Mouse (Mus musculus) G1E (cell line): ENCODE measurements around the gene Ftcd. TPM values are rescaled to one million over a fixed set of nuclear protein-coding genes. Genes with fewer than 3 reads are reported as not detected.

ENCODE experiments used
- ATAC-seq: 2 replicates; pipeline ENCODE4 v1.8.0; 2016; ENCODE audit warnings: mild to moderate bottlenecking; ENCODE audit not compliant: insufficient number of reproducible peaks, poor library complexity, low FRiP score, severe bottlenecking; ENCODE audit errors: extremely low read depth
- DNase-seq: peaks from one replicate; pipeline ENCODE4 v3.0.0; 2012; ENCODE audit warnings: low spot score
- H3K27me3 ChIP-seq: 2 replicates; pipeline ENCODE4 v1.6.1; 2012; ENCODE audit warnings: mild to moderate bottlenecking, low read length, inconsistent platforms; ENCODE audit not compliant: insufficient read depth
- H3K36me3 ChIP-seq: replicated peaks from 2 replicates; pipeline ENCODE3; 2012; ENCODE audit warnings: mild to moderate bottlenecking, inconsistent platforms
- H3K4me1 ChIP-seq: 2 replicates; pipeline ENCODE4 v1.6.1; 2012; ENCODE audit warnings: low read depth, low read length, inconsistent platforms, mixed read lengths; ENCODE audit not compliant: insufficient read depth
- H3K4me3 ChIP-seq: 2 replicates; pipeline ENCODE4 v1.5.1; 2012; ENCODE audit warnings: low read depth, mild to moderate bottlenecking, inconsistent platforms, low read length, moderate library complexity, mixed read lengths
- H3K9me3 ChIP-seq: replicated peaks from 2 replicates; pipeline ENCODE4 v1.6.1; 2012; ENCODE audit warnings: inconsistent platforms
- CTCF ChIP-seq: IDR thresholded peaks from 2 replicates; pipeline ENCODE4 v1.5.1; 2012; ENCODE audit warnings: low read depth, low read length, inconsistent platforms, mixed read lengths
- GATA1 ChIP-seq: IDR thresholded peaks from 2 replicates; pipeline ENCODE4 v1.6.1; 2012; ENCODE audit warnings: borderline replicate concordance, low read length, inconsistent platforms, mixed read lengths
- GATA2 ChIP-seq: IDR thresholded peaks from 2 replicates; pipeline ENCODE4 v1.6.1; 2012; ENCODE audit warnings: low read depth, low read length, inconsistent platforms, borderline replicate concordance
- POLR2AphosphoS5 ChIP-seq: IDR thresholded peaks from 2 replicates; pipeline ENCODE4 v1.6.1; 2012; ENCODE audit warnings: low read depth, low read length, inconsistent platforms; ENCODE audit not compliant: insufficient replicate concordance
- TAL1 ChIP-seq: conservative IDR thresholded peaks from 2 replicates; pipeline ENCODE4 v1.6.1; 2012; ENCODE audit warnings: low read depth, low read length, inconsistent platforms, mixed read lengths
- polyA plus RNA-seq: library from polyadenylated mRNA; stranded (reverse); fragments of >175 nt; gene quantifications from 2 replicates; pipeline ENCODE4 v1.2.3, GENCODE M21; 2012
- total RNA-seq, 2 experiments: library from RNA; stranded (forward) in 1 of 2; stranded (reverse) in 1 of 2; fragments of 200-1000 nt in 1 of 2; fragments of >200 nt in 1 of 2; fragmentation: Nextera tagmentation in 1 of 2; gene quantifications; 2 replicates each; pipeline ENCODE4 v1.2.3; 2014 to 2017

The Ftcd gene
- not detected in 2 replicates for total RNA-seq (2014; fragmentation: Nextera tagmentation)
- 0.27 TPM in 1 of 2 replicates, not detected in the other for total RNA-seq (2017)
- polyA plus RNA-seq = not detected in 2 replicates

DNA sequence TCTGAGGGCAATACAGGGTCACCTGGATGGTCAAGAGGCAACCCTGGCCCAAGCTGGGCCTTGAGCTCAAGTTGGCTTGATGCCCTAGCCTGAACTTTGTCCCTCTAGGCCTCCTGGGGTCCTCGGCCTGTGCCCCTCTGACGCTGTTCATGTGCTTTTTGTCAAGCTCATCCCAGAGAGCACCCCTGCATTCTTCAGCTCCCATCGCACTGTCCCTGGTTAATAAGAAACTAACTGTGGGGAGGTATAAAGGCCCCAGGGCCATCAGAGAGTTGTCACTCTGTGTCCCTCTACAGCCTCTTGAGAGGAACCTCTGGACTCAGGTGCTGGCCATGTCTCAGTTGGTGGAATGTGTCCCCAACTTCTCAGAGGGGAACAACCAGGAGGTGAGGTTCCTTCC, at the start of gene Ftcd:
Ftcd (plus strand) TSS at position 275 of the 400 bp plus-strand sequence.
- Histone ChIP-seq H3K9me3 (no peaks in the 10 kb centered on the region), H3K4me3 (no peak within 1 kb of the TSS), H3K4me1 (peaks cover 3% of the 10 kb centered on the region; the same call in 1 of the 2 replicates), H3K36me3 (no peaks in the 10 kb centered on the region), H3K27me3 (peaks cover 16% of the 10 kb centered on the region)
- DNase-seq = no peak
- TF ChIP-seq CTCF (no peak), GATA2 (no peak), POLR2AphosphoS5 (no peak), TAL1 (no peak), GATA1 (no peak)
- ATAC-seq = no peak

DNA sequence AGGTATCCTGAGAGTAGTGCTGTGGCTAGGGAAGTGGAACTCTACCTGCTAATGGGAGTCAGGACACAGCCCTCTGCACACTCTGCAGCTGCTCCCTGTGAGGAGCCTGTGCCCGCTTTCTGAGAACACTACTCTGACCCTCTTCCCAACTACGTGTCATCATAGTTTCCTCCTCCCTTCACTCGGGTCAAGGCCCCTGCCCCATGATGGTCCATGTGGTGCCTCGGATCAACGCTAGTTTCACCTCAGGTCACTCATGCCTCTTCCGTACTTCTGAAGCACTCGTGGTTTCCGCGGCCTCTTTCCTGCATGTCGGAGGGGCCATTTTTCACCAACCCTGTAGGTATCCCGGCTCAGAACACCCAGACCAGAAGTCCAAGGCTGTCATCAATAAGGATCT, 44.5 kb upstream of the Ftcd start:
- H3K27me3 ChIP-seq = peaks cover 8% of the 10 kb centered on the region
- TF ChIP-seq TAL1 = no peak
- peak overlapping the region; percentile 95 for H3K4me3 ChIP-seq
- peak; percentile 9 for DNase-seq
- H3K36me3 ChIP-seq = peaks cover 36% of the 10 kb centered on the region
- no peaks in the 10 kb centered on the region for H3K9me3 ChIP-seq
- ATAC-seq = no peak
- peaks cover 46% of the 10 kb centered on the region for H3K4me1 ChIP-seq

DNA sequence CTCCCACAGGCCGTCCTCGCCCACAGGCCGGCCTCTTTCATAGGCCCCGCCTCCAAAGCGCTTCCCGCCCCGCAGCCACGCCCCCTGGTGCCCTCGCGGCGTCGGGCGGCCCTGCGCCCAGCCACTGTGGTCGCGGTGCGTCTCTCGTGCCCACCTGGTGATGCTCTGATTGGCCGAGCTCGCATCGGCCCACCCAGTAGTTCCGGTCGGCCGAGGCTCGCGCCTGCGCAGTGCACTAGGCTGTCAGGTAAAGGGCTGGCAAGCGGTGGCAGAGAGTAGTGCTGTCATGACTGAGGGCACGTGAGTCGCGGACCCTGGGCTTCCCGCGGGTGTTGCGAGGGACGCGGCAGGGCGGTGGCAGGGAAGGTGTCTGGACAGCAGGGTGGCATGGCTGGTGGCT, 44.1 kb upstream of the Ftcd start, which contains the start of gene Lss:
Lss (plus strand) TSS at position 214 of the 400 bp plus-strand sequence.
- Histone ChIP-seq H3K4me3 (peak within 1 kb of the TSS; percentile 95), H3K9me3 (no peaks in the 10 kb centered on the region), H3K36me3 (peaks cover 40% of the 10 kb centered on the region), H3K4me1 (peaks cover 49% of the 10 kb centered on the region), H3K27me3 (peaks cover 8% of the 10 kb centered on the region)
- TF ChIP-seq POLR2AphosphoS5 = no peak
- TF ChIP-seq GATA2 = no peak
- no peak for TF ChIP-seq TAL1
- no peak for TF ChIP-seq CTCF
- TF ChIP-seq GATA1 = no peak
- ATAC-seq (peak; percentile 98), DNase-seq (peak; percentile 97)

DNA sequence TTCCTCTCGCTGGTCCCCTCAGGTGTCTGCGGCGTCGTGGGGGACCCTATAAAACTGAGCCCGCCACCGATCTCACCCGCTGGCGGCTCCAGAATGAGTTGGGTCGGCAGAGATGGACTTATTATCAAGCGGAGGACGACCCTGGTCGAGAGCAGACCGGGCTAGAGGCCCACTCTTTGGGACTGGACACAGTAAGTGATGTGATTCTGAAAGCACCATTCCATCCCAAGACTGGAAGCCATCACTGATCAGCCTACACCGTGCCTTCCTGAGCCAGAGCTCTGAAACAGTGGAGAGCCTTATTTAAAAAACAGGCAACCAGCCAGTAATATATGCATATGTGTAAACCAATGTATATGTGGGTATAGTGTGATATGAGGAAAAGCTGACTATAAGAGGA, 43.6 kb upstream of the Ftcd start:
- H3K27me3 ChIP-seq = peaks cover 8% of the 10 kb centered on the region
- H3K4me1 ChIP-seq = peaks cover 49% of the 10 kb centered on the region
- peak overlapping the region; percentile 95 for H3K4me3 ChIP-seq
- no peaks in the 10 kb centered on the region for H3K9me3 ChIP-seq
- H3K36me3 ChIP-seq = peaks cover 45% of the 10 kb centered on the region
- TF ChIP-seq GATA1 (no peak), TAL1 (no peak), CTCF (no peak), POLR2AphosphoS5 (no peak), GATA2 (no peak)
- DNase-seq (no peak), ATAC-seq (no peak)

DNA sequence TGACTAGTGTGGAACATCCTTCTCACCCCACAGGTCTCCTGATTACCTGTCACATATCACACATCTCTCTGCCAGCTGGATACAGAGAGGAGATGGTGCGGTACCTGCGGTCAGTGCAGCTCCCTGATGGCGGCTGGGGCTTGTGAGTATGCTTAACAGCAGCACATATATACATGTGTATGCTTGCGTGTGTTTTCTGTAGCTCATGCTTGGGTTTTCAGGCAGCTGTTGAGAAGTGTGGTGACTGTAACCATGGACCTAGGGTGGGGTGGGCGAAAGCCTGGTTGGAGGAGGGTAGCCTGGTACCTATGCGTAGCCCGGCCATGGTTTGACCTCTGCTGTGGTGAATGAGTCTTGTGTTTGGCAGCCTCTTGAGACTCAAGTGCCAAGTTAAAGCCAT, 39.9 kb upstream of the Ftcd start:
- TF ChIP-seq GATA1 = no peak
- no peak for TF ChIP-seq GATA2
- no peak for TF ChIP-seq POLR2AphosphoS5
- TF ChIP-seq TAL1 = no peak
- no peak for TF ChIP-seq CTCF
- H3K9me3 ChIP-seq = no peaks in the 10 kb centered on the region
- peaks cover 54% of the 10 kb centered on the region for H3K4me1 ChIP-seq
- H3K36me3 ChIP-seq = peaks cover 81% of the 10 kb centered on the region
- no peak for ATAC-seq
- no peaks in the 10 kb centered on the region for H3K27me3 ChIP-seq
- no peak overlapping the region for H3K4me3 ChIP-seq
- no peak for DNase-seq

DNA sequence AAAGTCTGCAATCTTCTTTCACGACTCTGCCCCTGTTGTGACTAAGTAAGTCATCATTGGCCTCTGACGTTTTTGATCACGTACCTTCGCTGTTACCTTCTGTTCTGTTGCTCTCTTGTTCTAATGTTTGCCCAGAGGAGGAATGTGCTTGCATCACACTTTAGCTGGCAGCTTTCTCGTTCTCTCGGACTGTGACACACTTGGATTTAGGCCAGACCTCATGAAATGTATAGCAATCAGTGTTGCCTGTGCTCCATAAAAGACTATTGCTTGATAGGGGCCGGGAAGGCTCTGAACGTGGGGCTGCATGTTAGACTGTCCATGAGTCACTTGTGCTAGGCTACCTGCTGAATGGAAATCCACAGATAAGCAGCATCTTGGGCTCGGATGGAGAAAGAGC, 37.8 kb upstream of the Ftcd start:
- H3K9me3 ChIP-seq = no peaks in the 10 kb centered on the region
- peaks cover 99% of the 10 kb centered on the region for H3K36me3 ChIP-seq
- H3K27me3 ChIP-seq = no peaks in the 10 kb centered on the region
- DNase-seq = no peak
- peaks cover 40% of the 10 kb centered on the region for H3K4me1 ChIP-seq
- H3K4me3 ChIP-seq = no peak overlapping the region
- no peak for TF ChIP-seq POLR2AphosphoS5
- TF ChIP-seq GATA1 = no peak
- TF ChIP-seq GATA2 = no peak
- no peak for TF ChIP-seq TAL1
- no peak for TF ChIP-seq CTCF
- no peak for ATAC-seq
